ENCODE assay signal across 8 mouse cellular contexts in genomic region chr13:47044617-47044947, GRCm38 (mm10). TPM values are rescaled to one million over a fixed set of nuclear protein-coding genes. Genes with fewer than 3 reads are reported as not detected.
DNase-seq lines count a peak whose midpoint lies in the region; ATAC-seq and TF ChIP-seq lines count a peak whose summit lies in the region.

Gene Tpmt, minus strand, starts transcription at chr13:47044737.

- TF ChIP-seq CTCF in Patski (IDR thresholded peaks at IDR 0.05): no peak
- no peak for TF ChIP-seq CTCF in kidney, postnatal 0 days (IDR thresholded peaks at IDR 0.05; ENCODE audit: low read depth)
- TF ChIP-seq CTCF in midbrain, postnatal 0 days (IDR thresholded peaks at IDR 0.05): no peak

- peak within 1 kb of the TSS; percentile 87 for H3K9ac ChIP-seq in forebrain, embryonic 13.5 days
- H3K9ac ChIP-seq in kidney, postnatal 0 days (ENCODE audit: low read depth, low read length): peak within 1 kb of the TSS; percentile 78
- H3K9ac ChIP-seq in midbrain, postnatal 0 days (replicated peaks; ENCODE audit: low read length, poor library complexity, severe bottlenecking): peak within 1 kb of the TSS; percentile 75

- peak; percentile 30 for DNase-seq in kidney, adult 18-20 months
- DNase-seq in kidney, postnatal 14 days: no peak
- no peak for DNase-seq in Patski (ENCODE audit: low read depth, low spot score)
- no peak for DNase-seq in kidney, postnatal 0 days (ENCODE audit: low spot score)
- DNase-seq in midbrain, postnatal 0 days (ENCODE audit: low spot score): no peak
- no peak for DNase-seq in retina, postnatal 1 day

- H3K9me3 ChIP-seq in forebrain, embryonic 13.5 days (replicated peaks): no peaks in the 10 kb centered on the region
- H3K9me3 ChIP-seq in kidney, postnatal 0 days (replicated peaks; ENCODE audit: low read length): no peaks in the 10 kb centered on the region
- H3K9me3 ChIP-seq in midbrain, postnatal 0 days (ENCODE audit: low read length): no peaks in the 10 kb centered on the region

- in situ Hi-C loops in Patski (cut with MboI; ENCODE audit: low pct_unique_long_range_greater_than_20kb): no loop called here

- H3K27me3 ChIP-seq in Patski: no peaks in the 10 kb centered on the region
- no peaks in the 10 kb centered on the region for H3K27me3 ChIP-seq in forebrain, embryonic 13.5 days
- no peaks in the 10 kb centered on the region for H3K27me3 ChIP-seq in kidney, postnatal 0 days (ENCODE audit: insufficient read depth, low read length)
- H3K27me3 ChIP-seq in midbrain, postnatal 0 days (ENCODE audit: insufficient read depth, low read length): no peaks in the 10 kb centered on the region

- POLR2A ChIA-PET in Patski (lab: Charles Lee): no interaction called here

- CTCF ChIA-PET in Patski (lab: Charles Lee): no interaction called here

- H3K27ac ChIP-seq in forebrain, embryonic 13.5 days: peak within 1 kb of the TSS; percentile 68
- peak within 1 kb of the TSS; percentile 78 for H3K27ac ChIP-seq in kidney, postnatal 0 days
- peak within 1 kb of the TSS; percentile 71 for H3K27ac ChIP-seq in midbrain, postnatal 0 days (ENCODE audit: low read depth, low read length)

- no peak for ATAC-seq in Patski
- no peak for ATAC-seq in forebrain, embryonic 13.5 days
- no peak for ATAC-seq in kidney, postnatal 0 days (replicated peaks; ENCODE audit: low FRiP score, low read depth)
- no peak for ATAC-seq in midbrain, postnatal 0 days (ENCODE audit: low FRiP score)
- no peak for ATAC-seq in CD4-positive, CD25-positive, alpha-beta regulatory T cell, adult 4 months

- peak within 1 kb of the TSS; percentile 99 for H3K4me2 ChIP-seq in forebrain, embryonic 13.5 days
- H3K4me2 ChIP-seq in kidney, postnatal 0 days (ENCODE audit: low read length): peak within 1 kb of the TSS; percentile 99
- peak within 1 kb of the TSS; percentile 97 for H3K4me2 ChIP-seq in midbrain, postnatal 0 days (ENCODE audit: low read depth, low read length, poor library complexity, severe bottlenecking)

- H3K36me3 ChIP-seq in forebrain, embryonic 13.5 days (ENCODE audit: poor library complexity, severe bottlenecking): peaks cover 13% of the 10 kb centered on the region
- no peaks in the 10 kb centered on the region for H3K36me3 ChIP-seq in kidney, postnatal 0 days (ENCODE audit: insufficient read depth, low read length)
- no peaks in the 10 kb centered on the region for H3K36me3 ChIP-seq in midbrain, postnatal 0 days (ENCODE audit: insufficient read depth, low read length)

- 10% methylated on average over 10 of the region's 10 CpGs for WGBS in forebrain, embryonic 13.5 days
- WGBS in kidney, postnatal 0 days: 13% methylated on average over 10 of the region's 10 CpGs
- 13% methylated on average over 10 of the region's 10 CpGs for WGBS in midbrain, postnatal 0 days

- H3K4me3 ChIP-seq in forebrain, embryonic 13.5 days: peak within 1 kb of the TSS; percentile 87
- H3K4me3 ChIP-seq in kidney, postnatal 0 days (replicated peaks; ENCODE audit: low read depth, low read length): peak within 1 kb of the TSS; percentile 69
- peak within 1 kb of the TSS; percentile 89 for H3K4me3 ChIP-seq in midbrain, postnatal 0 days (ENCODE audit: low read depth, low read length)

- peaks cover 13% of the 10 kb centered on the region for H3K4me1 ChIP-seq in forebrain, embryonic 13.5 days
- H3K4me1 ChIP-seq in kidney, postnatal 0 days (replicated peaks; ENCODE audit: insufficient read depth, low read length): peaks cover 8% of the 10 kb centered on the region; the same call in 1 of the 2 replicates
- H3K4me1 ChIP-seq in midbrain, postnatal 0 days (ENCODE audit: insufficient read depth, low read length): no peaks in the 10 kb centered on the region

RNA-seq across cellular contexts. Expression of gene Tpmt, which starts in this region (rescaled TPM):
- polyA plus RNA-seq in Patski (2021): 18.1 TPM
- 29.5 and 30.6 TPM in 2 replicates for polyA plus RNA-seq in forebrain, embryonic 13.5 days (2015; fragmentation: Nextera tagmentation; extraction: Ambion mirVana)
- polyA plus RNA-seq in kidney, postnatal 0 days (2015; fragmentation: Nextera tagmentation; extraction: Ambion mirVana): 55.3 and 55.8 TPM in 2 replicates
- 11.6 and 15.9 TPM in 2 replicates for total RNA-seq in midbrain, postnatal 0 days (2014; rRNA removed)
- 10.8 and 12.0 TPM in 2 replicates for polyA plus RNA-seq in midbrain, postnatal 0 days (2015; fragmentation: Nextera tagmentation; extraction: Ambion mirVana)
- polyA plus RNA-seq in CD4-positive, CD25-positive, alpha-beta regulatory T cell, adult 4 months (2017; shearing (Covaris generic)): 1 to 10 TPM; 4.1 to 9.2 TPM
